Mouse (Mus musculus): ENCODE results near the gene Phrf1. TPM values are rescaled to one million over a fixed set of nuclear protein-coding genes. Genes with fewer than 3 reads are reported as not detected.

Phrf1 gene
- total and polyA plus RNA-seq, 3 experiments, result 66.1 to 1,029 (median 91.2) TPM

DNA sequence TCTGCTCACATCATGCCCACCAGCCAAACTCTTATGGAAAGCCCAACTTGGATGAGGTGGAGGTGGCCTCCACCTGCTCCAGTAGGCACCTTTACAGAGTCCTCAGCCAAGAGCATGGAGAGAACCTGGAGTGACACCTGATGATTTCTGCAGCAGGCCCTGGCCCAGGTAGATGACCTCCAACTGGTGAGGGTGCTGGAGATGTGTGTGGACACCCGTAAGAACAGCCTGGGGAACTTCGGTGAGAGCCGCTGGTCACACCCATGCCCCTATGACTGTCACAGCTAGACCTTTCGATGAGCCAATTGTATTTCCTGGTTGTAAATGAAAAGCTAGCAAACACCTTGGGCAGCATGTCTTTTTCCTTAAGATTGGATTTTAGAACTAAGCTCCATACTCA, 30.5 kb upstream of the Phrf1 start:
- Histone ChIP-seq H3K9ac (ENCODE audit: control insufficient read depth, low read depth, low read length, poor library complexity, severe bottlenecking) (no peak overlapping the region), H3K4me3 (ENCODE audit: control insufficient read depth in 1 of 2, insufficient read depth in 1 of 2, low read depth in 2 of 2, low read length in 2 of 2) (no peak overlapping the region), H3K27ac (ENCODE audit: control insufficient read depth, low read depth, low read length) (no peak overlapping the region), H3K36me3 (ENCODE audit: control insufficient read depth in 1 of 2, insufficient read depth in 2 of 2, low read length in 2 of 2) (peaks cover 0 to 16% of the 10 kb centered on the region in 2 experiments; a peak in 2 of 4 replicates), H3K79me2 (ENCODE audit: control insufficient read depth, insufficient read depth, low read length, poor library complexity) (peaks cover 6% of the 10 kb centered on the region), H3K9me3 (replicated peaks; ENCODE audit: insufficient read depth, low read length) (no peaks in the 10 kb centered on the region), H3K4me1 (ENCODE audit: control insufficient read depth in 1 of 2, insufficient read depth in 2 of 2, low read length in 2 of 2) (peaks cover 6 to 25% of the 10 kb centered on the region in 2 experiments; a peak in 3 of 4 replicates), H3K27me3 (ENCODE audit: control insufficient read depth in 1 of 2, insufficient read depth in 2 of 2, low read length in 2 of 2) (no peaks in the 10 kb centered on the region)
- no peak for DNase-seq (ENCODE audit: low read depth, low spot score)
- TF ChIP-seq E2F4 (IDR thresholded peaks at IDR 0.05; ENCODE audit: borderline replicate concordance, low read depth, low read length), result no peak
- no peak for TF ChIP-seq ZNF384 (IDR thresholded peaks at IDR 0.05; ENCODE audit: low read depth, low read length)
- no peak for TF ChIP-seq MEF2A (IDR thresholded peaks at IDR 0.05; ENCODE audit: extremely low read depth, insufficient replicate concordance, low read depth, low read length, poor library complexity, severe bottlenecking)

- no peak overlapping the region for H3K9ac ChIP-seq (ENCODE audit: control insufficient read depth, low read depth, low read length, poor library complexity, severe bottlenecking)
- H3K27ac ChIP-seq (ENCODE audit: control insufficient read depth, low read depth, low read length), result no peak overlapping the region
- no peak overlapping the region for H3K4me3 ChIP-seq (ENCODE audit: control insufficient read depth in 1 of 2, insufficient read depth in 1 of 2, low read depth in 2 of 2, low read length in 2 of 2)
- H3K79me2 ChIP-seq (ENCODE audit: control insufficient read depth, insufficient read depth, low read length, poor library complexity), result no peaks in the 10 kb centered on the region
- no peaks in the 10 kb centered on the region for H3K27me3 ChIP-seq (ENCODE audit: control insufficient read depth in 1 of 2, insufficient read depth in 2 of 2, low read length in 2 of 2)
- H3K9me3 ChIP-seq (replicated peaks; ENCODE audit: insufficient read depth, low read length), result no peaks in the 10 kb centered on the region
- TF ChIP-seq GATA1 (IDR thresholded peaks at IDR 0.05; ENCODE audit: low read depth, low read length) (peak; percentile 25; the same call in 1 of the 2 replicates), E2F4 (IDR thresholded peaks at IDR 0.05; ENCODE audit: borderline replicate concordance, low read depth, low read length) (no peak), MAX (IDR thresholded peaks at IDR 0.05; ENCODE audit: low read length) (0 out of 2 replicates have a peak, but pooled peaks have one; percentile 27), MAZ (IDR thresholded peaks at IDR 0.05; ENCODE audit: low read depth, low read length) (no peak)
- peaks cover 0 to 6% of the 10 kb centered on the region in 2 experiments; a peak in 2 of 4 replicates for H3K4me1 ChIP-seq (ENCODE audit: control insufficient read depth in 1 of 2, insufficient read depth in 2 of 2, low read length in 2 of 2)
- no peak for DNase-seq (ENCODE audit: low read depth, low spot score)
- no peaks in the 10 kb centered on the region for H3K36me3 ChIP-seq (ENCODE audit: control insufficient read depth in 1 of 2, insufficient read depth in 2 of 2, low read length in 2 of 2)
These were observed 24.0 kb upstream of the Phrf1 start for GRCm38 (mm10) chr7:141204546-141204945.

DNA sequence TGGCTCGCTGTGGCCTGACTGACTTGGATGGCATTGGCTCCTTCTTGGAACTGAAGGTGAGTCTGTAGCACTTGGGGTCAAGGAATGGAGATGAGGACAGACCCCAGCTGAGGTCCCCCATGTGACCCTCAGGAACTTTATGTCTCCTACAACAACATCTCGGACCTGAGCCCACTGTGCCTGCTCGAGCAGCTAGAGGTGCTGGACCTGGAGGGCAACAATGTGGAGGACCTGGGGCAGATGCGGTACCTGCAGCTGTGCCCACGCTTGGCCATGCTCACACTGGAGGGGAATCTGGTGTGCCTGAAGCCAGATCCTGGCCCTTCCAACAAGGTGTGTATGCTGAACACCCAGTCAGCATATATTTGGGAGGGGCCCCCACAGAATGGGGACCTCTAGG, 23.1 kb upstream of the Phrf1 start:
- H3K27me3 ChIP-seq (ENCODE audit: control insufficient read depth in 1 of 2, insufficient read depth in 2 of 2, low read length in 2 of 2), result no peaks in the 10 kb centered on the region
- H3K4me1 ChIP-seq (ENCODE audit: control insufficient read depth in 1 of 2, insufficient read depth in 2 of 2, low read length in 2 of 2), result peaks cover 0 to 6% of the 10 kb centered on the region in 2 experiments; a peak in 2 of 4 replicates
- no peak overlapping the region for H3K27ac ChIP-seq (ENCODE audit: control insufficient read depth, low read depth, low read length)
- no peak for DNase-seq (ENCODE audit: low read depth, low spot score)
- H3K9ac ChIP-seq (ENCODE audit: control insufficient read depth, low read depth, low read length, poor library complexity, severe bottlenecking), result no peak overlapping the region
- no peaks in the 10 kb centered on the region for H3K79me2 ChIP-seq (ENCODE audit: control insufficient read depth, insufficient read depth, low read length, poor library complexity)
- H3K4me3 ChIP-seq (ENCODE audit: control insufficient read depth in 1 of 2, insufficient read depth in 1 of 2, low read depth in 2 of 2, low read length in 2 of 2), result no peak overlapping the region
- TF ChIP-seq SIN3A (IDR thresholded peaks at IDR 0.05; ENCODE audit: low read length), result no peak
- TF ChIP-seq USF2 (IDR thresholded peaks at IDR 0.05; ENCODE audit: borderline replicate concordance in 1 of 2, insufficient read depth in 1 of 2, low read depth in 1 of 2, low read length in 2 of 2), result no peak
- no peak for TF ChIP-seq USF1 (IDR thresholded peaks at IDR 0.05; ENCODE audit: low read depth, low read length)
- TF ChIP-seq MAZ (IDR thresholded peaks at IDR 0.05; ENCODE audit: low read depth, low read length), result no peak
- no peak for TF ChIP-seq TCF12 (IDR thresholded peaks at IDR 0.05; ENCODE audit: low read depth, low read length)
- no peak for TF ChIP-seq NELFE (IDR thresholded peaks at IDR 0.05; ENCODE audit: low read depth, low read length)
- TF ChIP-seq ZKSCAN1 (IDR thresholded peaks at IDR 0.05; ENCODE audit: low read depth, low read length), result no peak
- no peak for TF ChIP-seq MAFK (IDR thresholded peaks at IDR 0.05; ENCODE audit: borderline replicate concordance, low read depth, low read length)
- TF ChIP-seq CHD1 (IDR thresholded peaks at IDR 0.05; ENCODE audit: low read depth, low read length), result no peak
- no peak for TF ChIP-seq RCOR1 (IDR thresholded peaks at IDR 0.05; ENCODE audit: low read depth, low read length)
- no peaks in the 10 kb centered on the region for H3K9me3 ChIP-seq (replicated peaks; ENCODE audit: insufficient read depth, low read length)
- H3K36me3 ChIP-seq (ENCODE audit: control insufficient read depth in 1 of 2, insufficient read depth in 2 of 2, low read length in 2 of 2), result no peaks in the 10 kb centered on the region

Data from MEL (cell line).